Mouse (Mus musculus): ENCODE measurements around the gene Pla2g4a.

DNA sequence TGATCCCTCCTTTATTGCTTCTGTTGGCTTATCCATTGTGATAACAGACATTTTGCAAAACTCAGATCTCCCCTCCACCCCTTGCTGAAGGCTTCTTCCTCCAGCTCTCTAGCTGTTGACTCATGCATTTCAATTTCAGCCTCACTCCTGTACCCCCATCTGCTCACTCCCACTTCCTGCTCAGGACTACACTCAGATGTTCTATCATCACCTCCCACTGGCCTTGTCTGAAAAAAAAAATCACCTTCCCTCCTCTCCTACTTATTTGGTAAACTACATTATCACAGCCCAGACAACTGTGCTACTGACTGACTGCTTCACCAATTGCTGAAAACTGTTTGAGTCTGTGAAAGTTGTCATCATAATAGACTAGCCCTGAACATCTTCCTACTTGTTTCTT lies 93.8 kb downstream of the Pla2g4a start:
- TF ChIP-seq CTCF (IDR thresholded peaks at IDR 0.05; ENCODE audit: low read depth) (no peak), EP300 (IDR thresholded peaks at IDR 0.05; ENCODE audit: low read depth) (no peak)
